ENCODE assay signal across 17 mouse cellular contexts in genomic region chr9:121265307-121265706, GRCm38 (mm10).
"Had no signal": no experiment of that assay in that cellular context is flagged by ENCODE, and none has a peak within 500 bp of the region (broad histone marks: within the 10 kb centered on the region; RNA-seq: fewer than 3 reads in every experiment).

No protein-coding gene starts in this region.

- H3K36me3 ChIP-seq: liver, embryonic 15.5 days had no signal

- H3K27ac ChIP-seq: kidney, postnatal 0 days; layer of hippocampus, adult 2 months; limb, embryonic 13.5 days; liver, embryonic 15.5 days; midbrain, embryonic 12.5 days; neural tube, embryonic 15.5 days had no signal

- H3K4me1 ChIP-seq: limb, embryonic 13.5 days; liver, embryonic 15.5 days; midbrain, embryonic 12.5 days; neural tube, embryonic 15.5 days had no signal

- DNase-seq: kidney, adult 11 months; kidney, adult 9 months; kidney, postnatal 36 days; left cerebral cortex, postnatal 4 days; lung, embryonic 14.5 days; right cerebral cortex, adult 18-20 months; right cerebral cortex, postnatal 25 days; thymus, adult 18-20 months; thymus, postnatal 14 days had no signal

- H3K9me3 ChIP-seq: limb, embryonic 13.5 days; liver, embryonic 15.5 days; midbrain, embryonic 12.5 days; neural tube, embryonic 15.5 days had no signal

- H3K27me3 ChIP-seq: limb, embryonic 13.5 days; liver, embryonic 15.5 days; midbrain, embryonic 12.5 days; neural tube, embryonic 15.5 days had no signal

- H3K9ac ChIP-seq: limb, embryonic 13.5 days; liver, embryonic 15.5 days; lung, embryonic 14.5 days; midbrain, embryonic 12.5 days; neural tube, embryonic 15.5 days had no signal

- H3K4me2 ChIP-seq: limb, embryonic 13.5 days; liver, embryonic 11.5 days; liver, embryonic 15.5 days; lung, embryonic 14.5 days; midbrain, embryonic 12.5 days; neural tube, embryonic 15.5 days had no signal

- H3K4me3 ChIP-seq: layer of hippocampus, adult 2 months; limb, embryonic 13.5 days; liver, embryonic 15.5 days; midbrain, embryonic 12.5 days; neural tube, embryonic 15.5 days had no signal

- ATAC-seq: midbrain, embryonic 16.5 days had no signal
